Mouse (Mus musculus) forelimb bud, embryonic 11.5 days (tissue): ENCODE measurements around the gene Akr1d1.

Source experiments
- DNase-seq: peaks from one replicate; pipeline ENCODE4 v3.0.0-alpha.2; 2012; ENCODE audit warnings: low read depth, low spot score

Akr1d1 gene

GRCm38 (mm10) chr6:37567363-37567762 is 37.4 kb downstream of the Akr1d1 start:
- DNase-seq = no peak

GRCm38 (mm10) chr6:37571939-37572338 is 42.0 kb downstream of the Akr1d1 start:
- DNase-seq = no peak

GRCm38 (mm10) chr6:37572935-37573334 is 43.0 kb downstream of the Akr1d1 start:
- DNase-seq = no peak

- no peak for DNase-seq
Observed at GRCm38 (mm10) chr6:37580476-37580875, 50.5 kb downstream of the Akr1d1 start.

GRCm38 (mm10) chr6:37589340-37589962 is 59.5 kb downstream of the Akr1d1 start:
- peak; percentile 87 for DNase-seq

DNA sequence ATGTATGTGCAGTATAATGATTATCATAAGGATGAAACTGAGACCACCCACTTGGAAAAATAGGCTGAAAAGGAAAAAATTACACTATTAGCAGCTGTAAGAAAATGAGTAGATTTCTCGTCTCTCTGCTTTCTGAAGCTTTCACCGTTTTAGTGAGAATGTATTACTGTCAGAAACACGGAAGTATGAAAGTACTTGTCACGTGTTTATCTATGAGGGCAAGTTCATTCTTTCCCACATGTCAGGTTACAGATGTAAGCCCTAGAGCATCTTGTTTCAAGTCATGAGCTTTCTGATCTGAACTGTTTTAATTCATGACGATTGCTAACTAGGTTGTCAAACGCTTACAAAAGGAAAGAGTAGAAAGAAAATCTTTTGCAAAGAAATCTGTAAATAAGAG is 60.8 kb downstream of the Akr1d1 start:
- DNase-seq = no peak

GRCm38 (mm10) chr6:37592101-37593032 is 62.4 kb downstream of the Akr1d1 start:
- peak; percentile 65 for DNase-seq

DNA sequence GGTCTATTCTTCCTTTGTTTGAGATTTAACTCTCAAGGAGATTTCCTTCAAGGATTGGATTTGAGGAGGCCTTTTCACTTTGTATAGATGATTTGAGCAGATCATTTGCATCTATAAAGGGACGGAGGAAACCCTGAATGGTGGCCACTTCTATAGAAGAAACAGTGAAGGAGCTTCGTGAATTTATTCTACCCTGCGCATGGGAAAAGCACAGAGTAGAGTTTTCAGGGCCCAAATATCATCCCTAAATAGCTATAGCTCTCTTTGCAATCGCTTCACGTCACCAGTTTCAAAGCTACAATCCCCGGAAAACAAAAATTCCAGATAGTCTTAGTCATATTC is 63.0 kb downstream of the Akr1d1 start:
- DNase-seq = no peak

DNA sequence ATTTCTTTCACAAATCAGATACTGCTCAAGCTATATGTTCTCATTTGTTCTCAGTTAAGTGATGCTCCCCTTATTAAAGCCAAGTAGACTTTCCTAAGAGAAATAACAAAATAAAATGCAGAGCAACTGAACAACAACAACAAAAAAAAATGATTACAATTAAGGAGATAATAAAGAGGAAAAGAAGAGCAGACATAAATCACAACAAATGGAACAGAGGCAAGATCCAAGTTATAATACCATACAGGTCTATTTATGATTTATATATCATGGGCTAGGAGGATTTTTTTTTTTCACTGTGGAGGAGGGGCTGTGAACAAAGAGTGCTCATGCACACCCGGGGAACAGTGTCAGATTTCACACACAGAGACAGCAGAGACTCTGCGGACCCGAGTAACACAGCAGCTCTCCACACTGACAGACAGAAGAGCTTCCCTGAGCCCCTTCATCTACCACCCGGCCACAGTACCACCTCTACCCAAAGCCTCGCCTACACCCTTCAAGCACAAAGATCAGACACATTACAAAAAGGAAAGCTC is 63.6 kb downstream of the Akr1d1 start:
- no peak for DNase-seq

GRCm38 (mm10) chr6:37597088-37597487 is 67.1 kb downstream of the Akr1d1 start:
- DNase-seq = no peak

DNA sequence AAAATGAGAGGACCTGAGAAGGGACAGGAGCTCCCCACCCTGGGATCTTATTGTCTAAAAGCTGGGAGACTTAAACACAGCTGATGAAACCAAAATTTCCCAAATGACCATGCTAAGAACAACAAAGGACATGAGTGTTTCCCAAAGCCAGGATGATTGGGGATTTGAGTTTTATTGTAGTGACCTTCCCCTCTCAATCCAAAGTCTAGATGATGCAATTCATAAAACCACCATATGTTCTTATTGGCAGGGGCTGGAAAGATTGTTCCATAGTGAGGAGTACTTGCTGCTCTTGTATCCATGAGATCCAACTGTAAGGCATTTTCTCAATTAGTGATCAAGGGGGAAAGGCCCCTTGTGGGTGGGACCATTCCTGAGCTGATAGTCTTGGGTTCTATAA is 68.1 kb downstream of the Akr1d1 start:
- DNase-seq = no peak

- DNase-seq = no peak
Observed at GRCm38 (mm10) chr6:37600976-37601498, 71.1 kb downstream of the Akr1d1 start.

DNA sequence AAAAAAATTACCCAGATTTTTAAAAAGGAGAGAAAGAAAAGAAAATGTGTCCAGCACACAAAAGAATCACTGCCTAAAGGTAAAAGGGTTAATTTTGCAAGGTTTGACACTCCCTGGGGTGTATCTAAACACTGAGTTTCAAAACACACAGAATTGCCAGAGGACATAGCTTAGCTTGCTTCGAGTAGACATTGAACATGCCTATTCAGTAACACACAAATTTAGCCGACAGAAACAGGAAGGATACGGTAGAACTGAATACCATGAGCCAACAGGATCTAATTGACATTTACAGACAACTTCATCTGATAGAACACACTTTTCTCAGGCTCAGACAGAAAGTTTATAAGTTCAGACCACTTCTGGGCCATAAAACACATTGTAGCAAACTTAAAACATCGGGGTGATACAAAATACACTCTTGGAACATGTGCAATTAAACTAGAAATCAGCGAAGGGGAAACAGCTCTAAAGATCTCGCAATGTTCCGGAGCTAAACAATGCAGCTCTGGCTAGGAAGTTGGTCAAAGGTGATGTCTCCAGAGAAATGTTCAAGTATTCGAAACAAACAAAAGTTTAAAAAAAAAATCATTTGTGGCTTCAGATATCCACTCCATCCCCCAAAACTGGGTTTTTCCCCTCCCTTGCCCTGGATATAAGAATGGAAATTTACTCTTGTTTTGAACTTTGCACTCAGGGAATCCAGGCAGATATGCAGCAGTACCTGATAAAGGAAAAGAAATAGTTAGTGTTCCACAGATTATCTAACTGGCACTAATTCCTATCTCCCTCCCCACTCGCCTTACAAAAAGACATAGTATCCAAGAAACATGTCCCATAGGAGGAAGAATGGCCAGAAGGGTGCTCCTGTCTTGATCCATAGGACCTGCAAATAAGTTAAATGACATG is 73.1 kb downstream of the Akr1d1 start:
- no peak for DNase-seq

DNA sequence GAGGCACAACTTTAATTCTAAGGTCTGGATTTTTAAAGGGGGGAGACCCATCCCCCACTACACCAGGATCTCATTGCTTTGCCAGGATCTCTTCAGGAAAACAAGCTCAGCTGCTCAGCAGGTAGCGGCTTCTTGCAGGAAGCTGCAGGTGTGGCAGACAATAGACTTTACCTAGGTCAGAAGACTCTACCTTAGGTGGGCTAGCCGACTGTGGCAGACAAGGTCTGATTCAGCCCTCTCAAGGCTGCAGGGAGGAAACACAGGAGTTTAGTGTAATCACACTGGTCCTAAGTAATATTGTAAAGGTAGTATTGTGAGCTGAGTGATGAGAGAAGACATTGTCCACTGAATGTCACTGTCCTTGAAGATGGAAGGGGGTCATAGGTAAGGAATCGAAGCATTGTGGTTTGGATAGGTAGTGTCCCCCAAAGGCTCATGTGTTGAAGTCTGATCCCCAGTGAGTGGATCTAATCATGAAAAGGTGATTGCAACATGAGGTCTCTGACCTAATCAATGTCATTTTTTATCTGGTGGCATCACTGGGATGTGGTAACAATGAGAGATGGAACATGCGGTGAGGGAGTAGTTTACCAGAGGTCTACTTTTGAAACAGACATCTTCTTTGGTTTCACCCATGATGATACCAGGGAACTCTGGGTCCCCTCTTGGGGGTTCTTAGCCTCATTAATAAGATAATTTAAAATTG is 74.4 kb downstream of the Akr1d1 start:
- no peak for DNase-seq

DNA sequence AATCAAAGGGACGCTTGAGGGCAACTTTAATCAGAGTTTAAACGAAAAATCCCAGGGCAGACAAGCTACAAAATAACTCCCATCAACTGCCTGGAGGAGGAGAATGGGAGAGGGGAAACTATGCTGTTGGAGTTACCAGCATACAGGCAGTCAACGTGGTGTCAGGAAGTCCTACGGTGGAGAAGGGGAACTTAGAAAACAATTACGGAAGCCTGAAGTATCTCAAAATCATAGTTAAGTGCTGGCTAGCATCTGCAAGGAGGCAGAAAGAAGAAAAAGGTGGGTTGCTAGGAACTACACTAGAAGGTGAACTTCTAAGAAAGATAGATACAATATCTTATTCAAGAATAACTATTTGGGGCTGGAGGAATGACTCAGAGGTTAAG is 74.9 kb downstream of the Akr1d1 start:
- no peak for DNase-seq

DNA sequence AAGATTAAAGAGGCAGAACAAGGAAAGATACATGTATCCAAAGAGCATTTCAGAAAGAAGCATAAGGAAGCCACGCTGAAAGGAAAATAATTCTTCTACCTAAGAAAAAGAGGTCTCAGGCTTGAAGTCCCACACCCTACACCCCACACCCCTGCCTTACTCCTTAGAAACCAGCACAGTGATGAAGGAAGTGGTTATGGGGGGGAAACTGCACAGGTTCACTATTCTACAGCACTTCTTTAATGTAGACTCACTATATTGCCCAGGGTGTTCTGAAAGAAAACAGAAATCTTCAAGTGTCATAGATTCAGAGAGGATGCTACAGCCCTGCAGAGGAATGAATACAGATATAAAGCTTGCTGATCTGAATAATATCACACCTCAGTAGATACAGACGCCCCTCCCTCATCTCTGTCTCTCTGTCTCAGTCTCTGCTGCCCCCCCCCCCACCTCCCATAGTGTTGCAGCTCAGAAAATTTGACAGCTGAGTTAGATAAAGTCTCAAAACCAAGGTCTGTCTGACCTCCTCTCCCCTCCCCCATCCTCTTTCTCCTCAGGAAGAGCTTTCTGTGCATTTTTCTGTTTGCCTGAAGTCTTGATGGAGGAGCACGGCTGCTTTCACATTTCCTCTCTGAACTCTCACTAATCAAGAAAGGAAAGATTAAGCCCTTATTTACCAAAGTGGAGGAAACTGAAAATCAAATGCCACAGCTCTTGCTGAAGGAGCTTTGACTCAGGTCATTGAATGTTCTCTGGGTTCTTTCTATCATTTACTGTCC is 77.7 kb downstream of the Akr1d1 start:
- DNase-seq = no peak

GRCm38 (mm10) chr6:37612603-37613284 is 82.8 kb downstream of the Akr1d1 start:
- DNase-seq = no peak

DNA sequence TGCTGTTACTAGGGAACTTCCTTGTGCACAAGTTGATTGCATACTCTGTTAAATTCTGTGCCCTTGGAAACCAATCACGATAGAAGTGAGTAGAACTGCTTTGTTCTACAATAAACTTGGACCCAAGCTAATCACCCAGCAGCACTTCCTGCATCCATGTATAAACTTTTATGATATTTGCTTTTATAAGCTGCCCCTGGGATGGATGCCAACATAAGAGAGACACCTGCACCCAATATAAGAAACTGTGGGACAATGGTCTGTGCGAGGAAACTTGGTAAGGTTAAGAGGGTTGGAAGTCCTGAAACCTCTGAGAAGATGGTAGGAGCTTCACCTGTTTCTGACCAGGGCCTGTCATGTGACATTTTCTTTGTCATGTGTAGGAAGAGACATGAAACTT is 85.5 kb downstream of the Akr1d1 start:
- no peak for DNase-seq

DNA sequence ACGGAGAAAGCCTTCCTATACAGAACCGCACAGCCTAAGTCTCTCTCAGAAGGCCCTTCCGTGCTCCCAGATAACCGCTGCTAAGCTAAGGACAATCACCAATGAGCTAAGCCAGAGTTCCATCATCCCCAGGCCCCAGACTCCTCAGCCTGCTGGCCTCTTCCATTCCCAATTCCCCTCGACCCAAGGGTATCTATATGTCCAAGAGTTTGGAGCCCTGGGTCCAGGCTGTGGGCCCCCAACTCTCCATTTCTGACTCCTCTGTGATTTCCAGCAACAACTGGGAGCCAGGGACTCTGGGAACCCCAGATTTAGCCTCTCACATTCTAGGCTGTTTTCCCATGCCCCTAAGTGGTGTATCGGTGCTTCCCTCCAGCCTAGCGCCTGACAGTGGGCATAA is 86.2 kb downstream of the Akr1d1 start:
- DNase-seq = no peak
